Mouse (Mus musculus) E14TG2a.4 (cell line): ENCODE measurements at regions not wholly inside any gene's neighbourhood (a gene's known extent, or its start where the extent isn't known, plus 50 kb on each side); places are given as distances from the start of the nearest gene placed in this dataset.

Experiments
- CTCF ChIP-seq: conservative IDR thresholded peaks from 2 replicates; pipeline ENCODE4 v1.5.1; 2014; ENCODE audit warnings: low read length
- NANOG ChIP-seq: IDR thresholded peaks from 2 replicates; pipeline ENCODE4 v1.6.1; 2014; ENCODE audit warnings: borderline replicate concordance, low read length, mixed read lengths
- POU5F1 ChIP-seq: IDR thresholded peaks from 2 replicates; pipeline ENCODE4 v1.6.1; 2014; ENCODE audit warnings: low read length, borderline replicate concordance

- TF ChIP-seq CTCF (no peak), POU5F1 (no peak), NANOG (no peak)
Observed at GRCm38 (mm10) chr11:104059085-104059484, 73.6 kb upstream of the Crhr1 start.
